Mouse (Mus musculus): ENCODE data around the gene Loxl4. TPM values are rescaled to one million over a fixed set of nuclear protein-coding genes. Genes with fewer than 3 reads are reported as not detected.

Gene Loxl4
- polyA plus RNA-seq, 1 experiment from 2014 or later, result 0.06 TPM

DNA sequence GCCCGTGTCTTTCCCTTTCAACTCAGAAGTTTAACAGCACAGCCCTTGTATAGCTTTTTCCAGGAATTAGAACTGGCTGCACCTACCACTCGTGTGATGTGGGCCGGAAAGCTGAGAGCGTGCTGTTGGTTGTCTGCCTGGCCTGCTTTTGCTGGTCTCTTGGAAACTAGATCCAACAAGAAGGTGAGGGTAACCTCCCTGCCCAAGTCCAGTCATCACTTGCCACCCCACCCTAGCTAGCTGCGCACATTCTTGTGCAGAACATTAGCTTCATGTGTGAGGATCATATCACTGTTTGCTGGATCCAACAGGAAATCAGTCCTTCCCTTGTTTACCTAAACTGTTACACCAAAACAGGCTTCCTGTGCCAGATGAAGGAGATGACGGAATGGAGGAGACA is 19.2 kb downstream of the Loxl4 start:
- WGBS, result 92% methylated on average over 6 of the region's 6 CpGs
- Histone ChIP-seq H3K36me3 (replicated peaks; ENCODE audit: control insufficient read depth, insufficient read depth, low read depth, low read length) (no peaks in the 10 kb centered on the region), H3K4me3 (ENCODE audit: low read depth, low read length) (no peak overlapping the region), H3K27ac (replicated peaks; ENCODE audit: low read depth, low read length) (no peak overlapping the region), H3K4me1 (ENCODE audit: control insufficient read depth, insufficient read depth, low read length) (no peaks in the 10 kb centered on the region), H3K4me2 (ENCODE audit: low read depth, low read length) (no peak overlapping the region), H3K27me3 (ENCODE audit: control insufficient read depth, insufficient read depth, low read length) (no peaks in the 10 kb centered on the region), H3K9me3 (replicated peaks; ENCODE audit: control insufficient read depth, low read length) (no peaks in the 10 kb centered on the region), H3K9ac (replicated peaks; ENCODE audit: low read length) (no peak overlapping the region)
- DNase-seq (ENCODE audit: low spot score) (no peak), ATAC-seq (replicated peaks; ENCODE audit: insufficient number of reproducible peaks, low FRiP score, low TSS enrichment, low read depth) (no peak)

DNA sequence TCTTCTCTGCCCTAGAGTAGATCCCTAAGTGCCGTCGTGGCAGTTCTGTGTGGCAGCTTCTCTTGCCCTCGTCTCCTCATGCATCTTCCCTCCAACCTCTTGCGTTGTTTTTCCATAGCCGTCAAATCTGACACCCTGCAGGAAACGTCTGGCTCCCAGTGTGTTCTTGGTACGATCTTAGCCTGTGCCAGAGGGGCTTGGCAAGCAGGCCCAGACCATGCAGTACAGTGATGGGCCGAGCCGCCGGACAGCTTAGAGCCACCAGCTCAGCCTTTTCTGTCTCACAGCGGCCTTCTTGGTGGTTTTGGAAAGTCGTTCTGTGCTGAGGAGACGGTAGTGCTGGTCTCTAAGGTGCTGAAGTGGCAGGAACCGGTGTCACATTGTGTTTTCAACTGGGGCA is 21.1 kb downstream of the Loxl4 start:
- H3K27me3 ChIP-seq (ENCODE audit: control insufficient read depth, insufficient read depth, low read length), result no peaks in the 10 kb centered on the region
- WGBS, result 82% methylated on average over 14 of the region's 14 CpGs
- H3K9ac ChIP-seq (replicated peaks; ENCODE audit: low read length), result no peak overlapping the region
- DNase-seq (ENCODE audit: low spot score), result no peak
- H3K9me3 ChIP-seq (replicated peaks; ENCODE audit: control insufficient read depth, low read length), result no peaks in the 10 kb centered on the region
- no peak for ATAC-seq (replicated peaks; ENCODE audit: insufficient number of reproducible peaks, low FRiP score, low TSS enrichment, low read depth)
- H3K4me1 ChIP-seq (ENCODE audit: control insufficient read depth, insufficient read depth, low read length), result no peaks in the 10 kb centered on the region
- H3K36me3 ChIP-seq (replicated peaks; ENCODE audit: control insufficient read depth, insufficient read depth, low read depth, low read length), result no peaks in the 10 kb centered on the region
- no peak overlapping the region for H3K27ac ChIP-seq (replicated peaks; ENCODE audit: low read depth, low read length)
- no peak overlapping the region for H3K4me3 ChIP-seq (ENCODE audit: low read depth, low read length)
- H3K4me2 ChIP-seq (ENCODE audit: low read depth, low read length), result no peak overlapping the region

DNA sequence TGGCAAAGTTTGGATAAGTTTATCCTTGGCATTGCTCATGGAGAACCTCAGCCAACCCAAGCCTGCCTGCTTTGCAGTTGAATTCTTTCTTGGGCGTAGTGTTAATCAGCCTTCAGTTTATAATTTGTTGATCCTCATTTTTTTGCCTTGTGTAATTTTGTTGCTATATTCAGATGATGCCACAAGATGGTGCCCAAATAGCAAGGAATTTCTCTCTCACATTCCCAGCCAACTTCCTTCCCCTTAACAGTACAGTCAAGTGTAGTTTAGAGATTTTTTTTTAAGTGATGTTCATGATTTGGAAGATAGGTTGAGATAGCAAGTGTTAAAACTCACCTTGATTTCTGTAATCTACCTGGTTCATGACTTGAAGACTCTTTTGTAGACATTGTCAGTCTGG is 23.4 kb downstream of the Loxl4 start:
- Histone ChIP-seq H3K4me3 (ENCODE audit: low read depth, low read length) (no peak overlapping the region), H3K9me3 (replicated peaks; ENCODE audit: control insufficient read depth, low read length) (no peaks in the 10 kb centered on the region), H3K27me3 (ENCODE audit: control insufficient read depth, insufficient read depth, low read length) (no peaks in the 10 kb centered on the region), H3K4me1 (ENCODE audit: control insufficient read depth, insufficient read depth, low read length) (no peaks in the 10 kb centered on the region), H3K4me2 (ENCODE audit: low read depth, low read length) (no peak overlapping the region), H3K36me3 (replicated peaks; ENCODE audit: control insufficient read depth, insufficient read depth, low read depth, low read length) (no peaks in the 10 kb centered on the region), H3K9ac (replicated peaks; ENCODE audit: low read length) (no peak overlapping the region), H3K27ac (replicated peaks; ENCODE audit: low read depth, low read length) (no peak overlapping the region)
- ATAC-seq (replicated peaks; ENCODE audit: insufficient number of reproducible peaks, low FRiP score, low TSS enrichment, low read depth), result no peak
- DNase-seq (ENCODE audit: low spot score), result peak; percentile 38
- WGBS, result 79% methylated on average over 1 of the region's 1 CpGs

DNA sequence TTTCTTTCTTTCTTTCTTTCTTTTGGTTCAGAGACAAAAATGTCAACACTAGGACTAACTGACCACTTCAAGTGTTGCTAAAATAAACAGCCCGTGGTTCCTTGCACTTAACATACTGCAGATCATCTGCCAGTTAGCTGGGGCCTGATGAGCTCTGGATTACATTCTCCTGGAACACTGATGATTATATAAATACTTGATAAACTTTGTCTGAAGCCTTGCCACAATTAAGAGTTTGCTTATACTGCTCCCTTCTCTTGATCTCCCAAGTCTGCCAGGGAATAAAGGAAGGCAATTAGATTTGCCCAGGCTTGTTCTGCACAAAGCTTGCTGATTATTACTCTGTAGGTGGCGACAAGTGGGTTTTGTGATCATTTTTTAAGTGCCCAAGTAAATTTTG is 24.9 kb downstream of the Loxl4 start:
- no peak overlapping the region for H3K27ac ChIP-seq (replicated peaks; ENCODE audit: low read depth, low read length)

DNA sequence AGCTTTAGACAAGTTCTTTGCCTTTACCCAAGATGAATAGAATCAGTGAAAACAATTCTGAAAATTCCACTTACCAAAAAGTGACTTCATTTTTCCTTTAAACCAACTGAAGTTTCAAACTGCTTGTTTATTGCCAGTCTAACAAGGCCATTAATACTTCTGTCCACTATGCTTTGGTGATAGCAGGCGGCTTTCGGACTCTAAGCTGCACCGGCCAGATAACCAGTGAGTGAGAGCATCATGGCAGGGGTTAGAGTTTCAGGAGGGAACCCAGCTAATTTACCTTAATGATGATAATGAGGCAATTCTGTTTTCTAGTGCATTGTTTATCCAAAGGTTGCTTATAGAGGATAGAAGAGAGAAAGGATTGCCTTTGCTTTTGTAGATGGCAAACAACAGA is 28.4 kb downstream of the Loxl4 start:
- 81% methylated on average over 3 of the region's 3 CpGs for WGBS
- H3K27ac ChIP-seq (replicated peaks; ENCODE audit: low read depth, low read length), result no peak overlapping the region
- H3K27me3 ChIP-seq (ENCODE audit: control insufficient read depth, insufficient read depth, low read length), result no peaks in the 10 kb centered on the region
- no peak overlapping the region for H3K9ac ChIP-seq (replicated peaks; ENCODE audit: low read length)
- H3K4me2 ChIP-seq (ENCODE audit: low read depth, low read length), result no peak overlapping the region
- no peaks in the 10 kb centered on the region for H3K9me3 ChIP-seq (replicated peaks; ENCODE audit: control insufficient read depth, low read length)
- H3K4me3 ChIP-seq (ENCODE audit: low read depth, low read length), result no peak overlapping the region
- no peaks in the 10 kb centered on the region for H3K36me3 ChIP-seq (replicated peaks; ENCODE audit: control insufficient read depth, insufficient read depth, low read depth, low read length)
- DNase-seq (ENCODE audit: low spot score) (no peak), ATAC-seq (replicated peaks; ENCODE audit: insufficient number of reproducible peaks, low FRiP score, low TSS enrichment, low read depth) (no peak)
- H3K4me1 ChIP-seq (ENCODE audit: control insufficient read depth, insufficient read depth, low read length), result no peaks in the 10 kb centered on the region

More for the DNA sequence above, 24.9 kb downstream of the Loxl4 start:
- Histone ChIP-seq H3K36me3 (replicated peaks; ENCODE audit: control insufficient read depth, insufficient read depth, low read depth, low read length) (no peaks in the 10 kb centered on the region), H3K9me3 (replicated peaks; ENCODE audit: control insufficient read depth, low read length) (no peaks in the 10 kb centered on the region), H3K4me3 (ENCODE audit: low read depth, low read length) (no peak overlapping the region), H3K4me2 (ENCODE audit: low read depth, low read length) (no peak overlapping the region), H3K9ac (replicated peaks; ENCODE audit: low read length) (no peak overlapping the region), H3K27me3 (ENCODE audit: control insufficient read depth, insufficient read depth, low read length) (no peaks in the 10 kb centered on the region), H3K4me1 (ENCODE audit: control insufficient read depth, insufficient read depth, low read length) (no peaks in the 10 kb centered on the region)
- DNase-seq (ENCODE audit: low spot score) (no peak), ATAC-seq (replicated peaks; ENCODE audit: insufficient number of reproducible peaks, low FRiP score, low TSS enrichment, low read depth) (no peak)
- 81% methylated on average over 2 of the region's 2 CpGs for WGBS

DNA sequence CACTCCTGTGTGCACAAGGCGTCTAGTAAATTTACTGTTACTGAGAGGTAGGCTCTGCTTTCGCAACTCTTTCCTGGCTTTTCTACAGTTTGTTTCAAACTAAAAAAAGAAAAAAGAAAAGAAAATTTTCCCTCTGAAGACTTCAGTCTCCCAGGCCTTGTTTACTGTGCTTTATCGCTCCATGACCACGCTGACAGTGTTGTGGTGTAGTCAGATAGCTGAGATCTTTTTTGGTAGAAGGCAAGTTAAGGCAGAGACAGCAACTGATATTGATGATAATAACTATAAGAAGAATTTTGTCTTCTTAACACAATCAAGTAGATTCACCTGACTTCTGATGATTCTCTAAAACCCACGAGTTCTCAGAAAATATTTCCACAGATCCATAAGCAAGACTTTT is 28.9 kb downstream of the Loxl4 start:
- Histone ChIP-seq H3K9ac (replicated peaks; ENCODE audit: low read length) (no peak overlapping the region), H3K4me1 (ENCODE audit: control insufficient read depth, insufficient read depth, low read length) (no peaks in the 10 kb centered on the region), H3K4me2 (ENCODE audit: low read depth, low read length) (no peak overlapping the region), H3K36me3 (replicated peaks; ENCODE audit: control insufficient read depth, insufficient read depth, low read depth, low read length) (no peaks in the 10 kb centered on the region), H3K9me3 (replicated peaks; ENCODE audit: control insufficient read depth, low read length) (no peaks in the 10 kb centered on the region), H3K27ac (replicated peaks; ENCODE audit: low read depth, low read length) (no peak overlapping the region), H3K27me3 (ENCODE audit: control insufficient read depth, insufficient read depth, low read length) (no peaks in the 10 kb centered on the region), H3K4me3 (ENCODE audit: low read depth, low read length) (no peak overlapping the region)
- ATAC-seq (replicated peaks; ENCODE audit: insufficient number of reproducible peaks, low FRiP score, low TSS enrichment, low read depth) (no peak), DNase-seq (ENCODE audit: low spot score) (no peak)
- 94% methylated on average over 5 of the region's 5 CpGs for WGBS

DNA sequence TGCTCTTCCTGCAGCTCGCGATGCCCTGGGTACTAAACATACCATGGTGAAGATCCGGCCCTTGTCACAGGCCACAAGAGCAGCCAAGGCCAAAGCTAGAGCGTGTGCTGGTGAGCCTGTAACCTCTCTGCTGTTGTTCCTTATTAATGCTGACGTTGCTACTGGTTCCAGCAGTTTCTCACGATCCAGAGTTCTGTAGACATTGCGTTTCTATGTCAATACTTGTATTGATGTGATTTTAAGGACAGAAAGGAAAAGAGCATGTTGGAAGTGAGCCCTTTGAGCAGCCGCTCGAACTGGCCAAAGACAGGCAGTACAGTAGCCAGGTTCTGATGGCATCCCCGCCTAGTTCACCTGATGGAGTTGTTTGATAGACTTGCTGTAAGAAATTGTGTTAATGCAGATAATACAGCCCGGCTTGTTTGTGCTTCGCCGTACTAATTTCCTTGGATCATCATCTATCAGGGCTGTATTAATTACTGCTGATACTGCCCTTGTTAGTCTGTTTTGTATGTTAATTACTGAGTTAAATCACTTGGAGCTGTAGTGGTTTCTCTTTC is 29.7 kb downstream of the Loxl4 start:
- H3K36me3 ChIP-seq (replicated peaks; ENCODE audit: control insufficient read depth, insufficient read depth, low read depth, low read length), result no peaks in the 10 kb centered on the region
- DNase-seq (ENCODE audit: low spot score), result no peak
- 92% methylated on average over 13 of the region's 13 CpGs for WGBS
- ATAC-seq (replicated peaks; ENCODE audit: insufficient number of reproducible peaks, low FRiP score, low TSS enrichment, low read depth), result no peak
- no peak overlapping the region for H3K4me2 ChIP-seq (ENCODE audit: low read depth, low read length)
- H3K4me3 ChIP-seq (ENCODE audit: low read depth, low read length), result no peak overlapping the region
- no peak overlapping the region for H3K27ac ChIP-seq (replicated peaks; ENCODE audit: low read depth, low read length)
- no peaks in the 10 kb centered on the region for H3K4me1 ChIP-seq (ENCODE audit: control insufficient read depth, insufficient read depth, low read length)
- H3K9ac ChIP-seq (replicated peaks; ENCODE audit: low read length), result no peak overlapping the region
- no peaks in the 10 kb centered on the region for H3K9me3 ChIP-seq (replicated peaks; ENCODE audit: control insufficient read depth, low read length)
- H3K27me3 ChIP-seq (ENCODE audit: control insufficient read depth, insufficient read depth, low read length), result no peaks in the 10 kb centered on the region

DNA sequence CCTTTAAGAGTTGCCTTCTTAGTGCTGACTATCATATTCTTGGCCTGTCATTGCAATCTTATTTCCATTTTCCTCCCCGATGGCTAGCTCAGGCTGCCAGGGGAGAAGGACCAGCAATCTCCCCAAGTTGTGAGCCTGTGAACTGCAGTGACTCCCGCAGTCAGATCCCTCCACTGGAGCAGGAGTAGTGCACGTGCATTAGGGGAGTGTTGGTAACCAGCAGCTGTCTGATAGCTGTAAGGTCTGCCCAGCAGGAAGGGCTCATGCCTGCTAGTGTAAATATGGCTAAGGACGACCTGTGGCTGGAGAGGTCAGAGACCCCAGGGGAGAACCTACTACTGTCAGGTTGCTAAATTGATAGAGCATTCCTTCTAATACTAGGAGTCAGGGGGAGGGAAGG is 31.9 kb downstream of the Loxl4 start:
- H3K9ac ChIP-seq (replicated peaks; ENCODE audit: low read length), result no peak overlapping the region
- H3K4me2 ChIP-seq (ENCODE audit: low read depth, low read length), result no peak overlapping the region
- no peaks in the 10 kb centered on the region for H3K36me3 ChIP-seq (replicated peaks; ENCODE audit: control insufficient read depth, insufficient read depth, low read depth, low read length)
- no peaks in the 10 kb centered on the region for H3K9me3 ChIP-seq (replicated peaks; ENCODE audit: control insufficient read depth, low read length)
- WGBS, result 31% methylated on average over 4 of the region's 4 CpGs
- DNase-seq (ENCODE audit: low spot score), result no peak
- no peak overlapping the region for H3K4me3 ChIP-seq (ENCODE audit: low read depth, low read length)
- H3K4me1 ChIP-seq (ENCODE audit: control insufficient read depth, insufficient read depth, low read length), result no peaks in the 10 kb centered on the region
- no peak for ATAC-seq (replicated peaks; ENCODE audit: insufficient number of reproducible peaks, low FRiP score, low TSS enrichment, low read depth)
- no peaks in the 10 kb centered on the region for H3K27me3 ChIP-seq (ENCODE audit: control insufficient read depth, insufficient read depth, low read length)
- no peak overlapping the region for H3K27ac ChIP-seq (replicated peaks; ENCODE audit: low read depth, low read length)
